Mouse (Mus musculus) layer of hippocampus, adult 9-10 months (tissue): ENCODE measurements at regions not wholly inside any gene's neighbourhood (a gene's known extent, or its start where the extent isn't known, plus 50 kb on each side); places are given as distances from the start of the nearest gene placed in this dataset.
A peak's percentile ranks its signal among the peaks of the same experiment; 100 is the strongest.

ENCODE experiments used
- DNase-seq: peaks from one replicate; pipeline ENCODE4 v3.0.0; 2022; ENCODE audit warnings: low spot score

GRCm38 (mm10) chr3:99447361-99447760, 207.2 kb downstream of the Tbx15 start:
- no peak for DNase-seq

GRCm38 (mm10) chr3:99447813-99448212, 207.6 kb downstream of the Tbx15 start:
- DNase-seq: no peak

GRCm38 (mm10) chr3:99459036-99459863, 219.1 kb downstream of the Tbx15 start:
- no peak for DNase-seq

GRCm38 (mm10) chr3:99499980-99500379, 259.8 kb downstream of the Tbx15 start:
- no peak for DNase-seq

- no peak for DNase-seq
Observed at GRCm38 (mm10) chr3:99504772-99505171, 264.6 kb downstream of the Tbx15 start.

- DNase-seq: no peak
Observed at GRCm38 (mm10) chr3:99512250-99512649, 272.1 kb downstream of the Tbx15 start.

- DNase-seq: no peak
Observed at GRCm38 (mm10) chr3:99512933-99513332, 272.8 kb downstream of the Tbx15 start.

GRCm38 (mm10) chr3:99515751-99516150, 275.6 kb downstream of the Tbx15 start:
- peak; percentile 4 for DNase-seq

- no peak for DNase-seq
Observed at GRCm38 (mm10) chr3:99560917-99561316, 320.7 kb downstream of the Tbx15 start.

GRCm38 (mm10) chr3:99573335-99573976, 311.8 kb upstream of the Spag17 start:
- no peak for DNase-seq

- no peak for DNase-seq
Observed at GRCm38 (mm10) chr3:99573977-99574373, 311.2 kb upstream of the Spag17 start.

GRCm38 (mm10) chr3:99602679-99603078, 282.5 kb upstream of the Spag17 start:
- no peak for DNase-seq

GRCm38 (mm10) chr3:99632309-99632708, 252.9 kb upstream of the Spag17 start:
- no peak for DNase-seq

GRCm38 (mm10) chr3:99641343-99642106, 243.7 kb upstream of the Spag17 start:
- no peak for DNase-seq

GRCm38 (mm10) chr3:99644910-99645309, 240.3 kb upstream of the Spag17 start:
- no peak for DNase-seq

- DNase-seq: no peak
Observed at GRCm38 (mm10) chr3:99645318-99645717, 239.9 kb upstream of the Spag17 start.

- DNase-seq: no peak
Observed at GRCm38 (mm10) chr3:99657617-99658016, 227.6 kb upstream of the Spag17 start.

GRCm38 (mm10) chr3:99663783-99664182, 221.4 kb upstream of the Spag17 start:
- no peak for DNase-seq

- no peak for DNase-seq
Observed at GRCm38 (mm10) chr3:99665363-99665762, 219.8 kb upstream of the Spag17 start.

- DNase-seq: no peak
Observed at GRCm38 (mm10) chr3:99665902-99666768, 219.1 kb upstream of the Spag17 start.

GRCm38 (mm10) chr3:99674145-99674544, 211.1 kb upstream of the Spag17 start:
- no peak for DNase-seq

GRCm38 (mm10) chr3:99709506-99709905, 175.7 kb upstream of the Spag17 start:
- no peak for DNase-seq
